Mouse (Mus musculus): ENCODE results near the gene Olfr464.
A peak's percentile ranks its signal among the peaks of the same experiment; 100 is the strongest.
"Not testable (repeated sequence)": the region's sequence is repeated elsewhere in the genome, so short reads cannot be mapped to it uniquely, and the experiment has no call there.

Gene Olfr464

DNA sequence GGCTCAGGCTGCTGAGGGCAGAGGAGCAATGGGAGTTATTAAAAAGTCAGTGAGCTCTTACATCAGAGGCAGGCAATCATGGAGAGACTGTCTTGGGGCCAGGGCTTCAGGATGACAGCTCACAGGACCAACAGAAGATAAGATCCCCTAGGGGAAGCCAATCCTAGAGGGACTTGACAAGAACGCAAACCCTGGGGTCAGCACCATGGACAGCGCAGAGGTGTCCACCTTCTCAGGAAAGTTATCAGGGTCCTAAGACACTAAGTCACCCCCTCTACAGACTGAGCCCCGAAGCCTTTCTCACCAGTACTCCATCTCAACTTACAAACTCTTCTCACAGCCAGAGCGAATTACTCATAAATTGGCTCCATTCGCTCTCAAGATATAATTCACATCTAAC, at the start of gene Olfr464:
TSS of gene Olfr464 (minus strand) at position 2 of the 400 bp plus-strand sequence.
- DNase-seq: no peak

DNA sequence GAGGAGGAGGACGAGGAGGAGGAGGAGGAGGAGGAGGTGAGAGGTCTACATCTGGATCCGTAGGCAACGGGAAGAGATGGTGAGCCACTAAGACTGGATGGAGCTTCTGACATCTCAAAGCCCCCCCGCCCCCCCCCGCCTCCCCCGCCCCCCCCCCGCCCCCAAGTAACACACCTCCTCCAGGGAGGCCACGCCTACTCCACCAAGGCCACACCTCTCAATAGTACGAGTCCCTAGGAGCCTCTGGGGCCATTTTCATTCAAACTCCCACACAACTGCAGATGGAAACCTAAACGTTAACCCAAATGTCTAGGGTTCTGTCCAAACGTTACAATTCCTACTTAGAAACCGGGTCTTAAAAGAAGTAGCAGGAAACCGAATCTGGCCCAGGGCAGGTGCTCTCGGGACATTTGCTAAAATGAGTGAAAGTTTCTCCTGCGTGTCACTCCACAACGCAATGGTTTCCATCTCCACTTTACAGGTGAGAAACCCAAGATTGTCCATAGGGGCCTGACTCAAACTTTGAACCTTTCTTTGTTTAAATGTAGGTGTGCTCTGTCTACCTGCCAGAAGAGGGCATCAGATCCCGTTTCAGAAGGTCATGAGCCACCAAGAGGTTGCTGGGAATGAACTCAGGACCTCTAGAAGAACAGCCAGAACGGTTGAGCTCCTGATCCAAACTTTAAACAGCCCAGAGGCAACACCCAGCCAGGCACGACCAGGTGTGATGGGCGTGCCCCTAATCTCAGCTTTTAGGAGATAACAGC, 47.8 kb upstream of the Olfr464 start:
- no peak for DNase-seq

DNA sequence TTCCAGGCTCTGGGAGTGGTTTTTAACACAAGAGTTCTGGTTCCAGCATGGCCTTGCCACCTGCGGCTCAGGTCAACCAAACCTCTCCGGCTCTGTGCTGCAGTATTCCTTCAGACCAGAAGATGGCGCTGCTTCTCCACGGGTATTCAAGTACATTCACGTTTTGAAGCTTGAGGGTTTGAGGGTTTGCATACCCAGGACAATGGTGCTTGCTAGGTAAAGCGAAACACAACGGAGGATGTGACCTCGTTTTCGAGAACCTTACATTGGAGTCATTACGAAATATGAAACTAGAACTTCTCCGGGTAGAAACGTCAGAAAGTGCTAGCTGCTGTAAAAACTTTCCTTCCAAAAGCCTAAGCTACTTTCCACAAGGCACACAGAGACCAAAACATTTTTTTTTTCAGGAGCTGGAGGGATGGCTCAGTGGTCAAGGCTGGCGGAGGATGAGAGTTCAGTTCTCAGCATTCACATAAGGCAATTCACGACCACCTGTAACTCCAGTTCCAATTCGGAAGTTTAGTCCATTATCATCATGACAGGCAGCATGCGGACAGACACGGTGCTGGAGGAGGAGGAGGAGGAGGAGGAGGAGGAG, 47.0 kb upstream of the Olfr464 start:
- DNase-seq: peak; percentile 80

DNA sequence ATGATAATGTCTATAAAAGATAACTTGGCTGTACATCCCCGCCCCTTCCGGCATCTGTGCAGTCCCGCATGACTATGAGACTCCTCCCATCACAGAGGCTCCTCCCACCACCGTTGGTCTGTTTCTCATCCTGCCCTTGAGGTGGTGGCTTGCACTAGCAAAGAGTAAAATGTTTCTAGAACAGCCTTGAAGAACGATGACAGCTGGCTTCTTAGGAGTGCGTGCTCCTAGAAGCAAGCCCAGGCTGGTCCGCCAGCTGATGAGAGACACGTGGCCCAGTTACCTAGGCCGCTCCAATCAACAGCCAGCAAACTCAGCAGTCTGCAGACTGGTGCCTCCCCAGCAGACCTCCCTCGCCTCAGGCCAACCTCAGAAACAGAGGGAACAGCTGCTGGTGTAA, 45.4 kb upstream of the Olfr464 start:
- DNase-seq: no peak

DNA sequence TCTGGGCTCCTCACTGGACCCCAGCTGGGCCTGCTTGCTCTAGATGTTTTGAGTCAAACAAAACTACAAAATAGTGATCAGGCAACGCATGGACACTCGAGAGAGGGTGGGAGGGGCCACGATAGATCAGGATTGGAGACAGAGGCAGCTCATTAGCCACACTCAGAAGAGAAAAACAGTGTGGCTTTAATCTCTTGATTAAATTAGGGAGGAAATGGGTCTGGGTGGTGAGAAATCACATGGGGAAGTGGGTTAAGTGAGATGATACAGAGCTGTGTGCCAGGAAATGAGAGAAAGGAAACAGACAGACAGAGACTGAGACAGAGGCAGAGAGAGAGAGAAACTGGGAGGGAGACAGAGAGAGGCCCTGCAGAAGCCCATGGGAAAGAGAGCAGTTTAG, 44.5 kb upstream of the Olfr464 start:
- DNase-seq: no peak

DNA sequence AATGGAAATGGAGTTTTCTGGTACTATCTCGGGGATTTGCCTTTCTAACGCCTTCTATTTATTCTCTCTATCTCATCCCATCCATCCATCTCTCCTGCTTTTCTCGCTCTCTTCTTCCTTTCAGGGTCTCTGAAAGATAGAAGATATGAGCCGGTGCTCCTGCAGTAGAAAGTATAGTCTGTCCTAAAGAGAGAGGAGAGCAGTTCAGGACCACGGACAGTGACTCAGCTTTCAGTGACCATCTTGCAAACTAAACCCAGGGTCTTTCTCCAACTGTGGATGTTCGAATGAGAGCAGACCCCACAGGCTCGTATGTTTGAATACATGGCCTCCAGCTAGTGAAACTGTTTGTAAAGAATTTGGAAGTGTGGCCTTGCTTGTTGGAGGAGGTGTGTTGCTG, 36.3 kb upstream of the Olfr464 start:
- DNase-seq: no peak

DNA sequence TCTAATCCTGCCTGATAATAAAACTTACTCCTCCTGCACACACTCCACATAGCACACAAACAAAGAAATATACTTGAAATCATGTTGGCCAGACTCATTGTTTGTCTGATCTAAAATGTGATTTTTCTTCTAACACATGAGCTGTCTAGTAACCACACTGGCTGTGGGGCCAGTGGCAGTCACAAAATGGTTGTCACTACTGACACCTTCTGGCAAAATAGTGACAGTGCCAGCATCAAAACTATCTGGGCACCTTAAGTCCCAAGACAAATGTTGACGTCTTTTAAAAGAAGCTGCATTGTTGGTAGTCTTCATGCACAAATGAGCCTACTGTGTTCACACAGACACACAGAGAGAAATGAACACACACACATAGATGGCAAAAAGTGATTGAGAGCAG, 34.4 kb upstream of the Olfr464 start:
- no peak for DNase-seq

DNA sequence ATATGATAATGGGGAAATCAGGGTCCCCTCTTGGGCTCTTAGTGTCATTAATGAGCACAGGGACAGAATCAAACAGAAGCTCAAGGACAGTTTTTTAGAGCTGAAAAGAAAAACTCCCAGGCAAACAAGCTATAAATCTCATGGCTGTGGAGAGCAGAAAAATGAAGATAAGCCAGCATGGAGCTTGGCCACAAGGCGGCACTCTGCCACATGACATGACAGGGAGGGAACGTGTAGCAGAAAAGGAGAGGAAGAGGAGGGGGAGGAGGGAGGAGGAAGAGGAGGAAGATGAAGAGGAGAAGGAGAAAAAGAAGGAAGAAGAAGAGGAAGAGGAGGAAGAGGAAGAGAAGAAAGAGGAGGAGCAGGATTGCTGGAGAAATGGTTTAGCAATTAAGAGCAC, 29.2 kb upstream of the Olfr464 start:
- DNase-seq: no peak

DNA sequence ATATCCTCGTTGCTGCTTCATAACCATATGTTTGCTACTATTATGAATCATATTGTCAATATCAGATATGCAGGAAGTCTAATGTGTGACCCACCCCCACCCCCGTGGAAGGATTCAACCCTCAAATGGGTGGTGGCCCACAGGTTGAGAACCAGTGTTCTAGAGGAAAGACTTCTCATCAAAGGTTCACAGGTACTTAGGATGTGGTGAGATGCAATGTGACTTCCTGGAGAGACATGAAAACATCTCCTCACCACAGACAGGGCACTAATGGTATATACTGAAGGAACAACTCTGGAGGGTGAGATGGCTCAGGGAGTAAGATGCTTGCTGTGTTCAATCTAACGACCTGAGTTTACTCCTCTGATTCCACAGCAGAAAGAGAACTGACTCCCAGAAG, 14.7 kb upstream of the Olfr464 start:
- no peak for DNase-seq

DNA sequence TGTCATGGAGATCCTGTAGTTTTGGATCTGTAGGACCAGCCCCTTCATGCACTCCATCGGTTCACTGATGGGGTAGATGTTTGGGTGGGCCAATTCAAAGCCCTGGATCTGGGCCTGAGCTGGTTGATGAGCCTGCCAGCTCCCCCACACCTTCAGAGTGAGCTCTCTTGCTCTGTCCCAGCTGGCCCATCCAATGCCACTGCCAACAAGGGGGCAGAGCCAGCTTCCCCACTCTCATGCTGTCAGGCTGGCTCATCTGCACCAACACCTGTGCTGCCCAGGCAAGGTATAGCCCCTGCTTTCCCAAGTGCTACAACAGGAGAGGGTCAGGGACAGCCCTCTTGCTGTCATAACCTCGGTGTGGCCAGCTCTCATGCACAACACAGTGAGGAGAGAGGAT, 13.0 kb upstream of the Olfr464 start:
- DNase-seq: no peak

DNA sequence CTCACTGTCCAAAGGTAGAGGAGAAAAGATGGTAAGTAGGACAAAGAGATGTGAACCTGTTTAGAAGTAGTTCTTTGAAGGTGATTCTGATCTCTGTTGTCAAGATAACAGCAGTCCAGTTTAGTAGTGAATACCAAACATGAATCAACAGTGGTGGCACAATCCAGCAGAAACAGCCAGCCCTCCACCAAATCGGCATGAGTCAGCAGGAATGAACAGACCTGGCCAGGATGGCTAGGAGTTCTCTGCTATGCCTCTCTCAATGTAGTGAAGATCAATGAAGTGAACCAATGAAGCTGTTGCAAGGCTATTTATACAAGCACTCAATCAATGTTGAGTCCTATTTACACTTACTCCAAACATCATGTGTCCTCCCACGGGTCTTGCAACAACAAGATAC, 9.6 kb upstream of the Olfr464 start:
- DNase-seq: no peak

DNA sequence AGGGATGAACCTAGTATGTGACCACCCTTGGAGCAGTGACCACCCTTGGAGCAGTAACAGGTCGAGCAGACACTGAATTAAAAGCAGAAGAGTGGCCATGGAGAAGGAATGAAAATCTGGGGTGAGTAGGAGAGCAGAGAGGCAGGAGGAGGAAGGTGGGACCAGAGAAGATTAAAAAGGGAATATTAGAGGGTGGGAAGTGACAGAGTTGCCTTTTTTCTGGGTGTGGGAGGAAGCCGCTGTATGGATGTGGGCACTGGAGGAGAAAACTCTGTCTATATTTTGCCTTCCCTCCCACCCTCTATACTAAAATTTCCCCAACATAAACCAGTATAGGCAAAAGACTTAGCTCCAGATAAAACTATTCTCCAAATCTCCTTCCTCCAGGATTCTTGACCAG, 466 bp downstream of the Olfr464 start:
- DNase-seq: no peak

DNA sequence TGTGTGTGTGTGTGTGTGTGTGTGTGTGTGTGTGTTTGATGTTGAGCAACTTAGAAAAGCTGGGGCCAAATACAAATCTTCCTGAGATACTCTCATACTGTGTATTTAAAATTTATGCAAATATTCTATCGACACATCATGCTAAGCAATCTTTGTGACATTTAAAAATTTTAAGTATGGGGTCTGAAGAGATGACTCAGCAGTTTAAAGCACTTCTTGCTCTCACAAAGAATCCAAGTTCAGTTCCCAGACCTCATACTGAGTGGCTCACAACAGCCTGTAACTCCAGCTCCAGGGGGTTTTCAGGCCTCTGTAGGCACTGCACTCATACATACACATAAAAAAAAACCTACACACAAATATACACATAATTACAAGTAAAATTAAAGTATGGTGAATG, 4.8 kb downstream of the Olfr464 start:
- DNase-seq: no peak

DNA sequence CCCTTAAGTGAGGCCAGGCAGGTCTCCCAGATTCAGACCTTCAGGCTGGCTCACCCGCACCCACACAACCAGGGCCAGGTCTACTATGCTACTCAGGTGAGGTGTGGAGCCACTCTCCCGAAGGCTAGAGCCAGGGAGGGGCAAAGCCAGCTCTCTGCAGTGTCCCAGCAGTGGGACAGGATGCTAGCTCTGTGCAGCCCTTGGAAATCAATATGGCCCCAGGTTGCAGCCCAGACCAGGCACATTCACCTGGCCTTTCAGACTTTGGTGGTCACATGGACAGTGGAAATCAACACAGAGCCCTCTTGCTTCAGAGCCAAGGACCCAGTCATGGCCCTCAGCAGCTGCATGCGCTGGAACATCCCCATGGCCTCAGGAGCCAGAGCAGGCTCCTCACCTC, 16.4 kb downstream of the Olfr464 start:
- no peak for DNase-seq

DNA sequence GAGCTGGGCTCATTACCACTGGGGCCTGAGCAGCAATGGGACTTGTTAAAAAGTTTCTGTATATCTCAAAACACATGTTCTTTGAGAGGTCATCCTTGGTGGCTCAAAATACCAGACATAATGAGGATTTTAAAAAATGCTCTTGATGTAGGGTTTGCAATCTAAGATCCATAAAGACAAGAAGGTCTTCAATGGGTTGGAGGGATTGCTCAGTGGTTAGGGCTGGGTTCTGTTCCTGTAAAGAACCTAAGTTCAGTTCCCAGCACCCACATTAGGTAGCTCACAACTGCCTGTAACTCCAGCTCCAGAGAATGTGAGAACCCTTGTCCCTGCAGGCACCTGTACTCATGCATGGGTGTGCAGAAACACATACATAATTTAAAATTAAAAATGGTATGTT, 23.5 kb downstream of the Olfr464 start, which contains the start of gene Olfr463:
TSS of gene Olfr463 (minus strand) at position 101 of the 400 bp plus-strand sequence.
- no peak for DNase-seq

DNA sequence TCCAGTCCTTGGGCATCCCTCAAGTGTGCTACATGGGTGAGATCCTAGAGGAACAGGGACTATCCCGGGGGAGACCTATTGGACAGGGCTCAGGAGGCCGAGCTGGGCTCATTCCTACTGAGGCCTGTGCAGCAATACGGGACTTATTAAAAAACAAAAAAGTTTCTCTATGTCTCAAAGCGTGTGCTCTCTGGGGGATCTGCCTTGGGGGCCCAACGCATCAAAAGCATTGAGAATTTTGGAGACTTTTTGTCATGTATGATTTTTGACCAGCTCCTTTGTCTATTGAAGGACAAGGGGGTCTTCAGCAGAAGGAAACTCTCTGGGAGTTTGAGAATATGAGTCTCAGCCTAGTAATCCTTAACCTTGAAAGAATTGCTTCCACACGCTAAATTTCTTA, 28.6 kb downstream of the Olfr464 start, which contains the start of gene Olfr462:
TSS of gene Olfr462 (minus strand) at position 101 of the 400 bp plus-strand sequence.
- DNase-seq: no peak

DNA sequence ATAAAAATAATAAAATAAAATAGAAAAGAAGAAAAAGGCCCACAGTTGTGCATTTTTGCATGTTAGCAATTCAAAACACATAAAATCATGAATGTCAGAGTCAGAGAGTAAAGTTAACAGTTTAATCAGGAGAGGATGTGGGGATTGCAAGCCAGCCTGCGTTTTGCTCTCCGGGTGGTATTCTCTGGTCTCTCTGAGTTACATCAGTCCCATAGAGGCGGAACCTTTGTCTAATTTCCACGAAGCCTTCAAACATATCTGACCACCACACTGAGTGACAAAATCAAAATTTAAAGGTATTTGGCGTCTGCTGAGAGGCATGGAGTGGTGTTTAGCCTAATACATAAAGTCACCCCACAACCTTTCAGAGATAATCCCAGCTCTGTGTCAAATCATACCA, 35.9 kb downstream of the Olfr464 start:
- no peak for DNase-seq

DNA sequence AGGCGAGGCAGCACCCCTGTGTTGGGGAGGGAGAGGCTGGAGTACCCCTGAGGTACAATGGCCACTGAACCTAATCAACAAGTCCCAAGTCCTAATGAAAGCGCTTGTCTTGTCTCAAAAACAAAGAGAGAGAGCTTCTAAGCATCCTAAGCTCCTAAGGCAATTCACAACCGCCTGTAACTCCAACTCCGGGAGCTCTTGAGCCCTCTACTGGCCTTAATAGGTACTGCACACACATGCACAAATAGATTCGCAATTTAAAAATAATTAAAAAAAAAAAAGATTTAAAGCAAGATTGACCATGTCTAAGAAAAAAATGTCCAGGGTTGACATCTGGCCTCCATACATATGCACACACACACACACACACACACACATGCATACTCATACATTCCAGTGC, 37.3 kb downstream of the Olfr464 start:
- no peak for DNase-seq

DNA sequence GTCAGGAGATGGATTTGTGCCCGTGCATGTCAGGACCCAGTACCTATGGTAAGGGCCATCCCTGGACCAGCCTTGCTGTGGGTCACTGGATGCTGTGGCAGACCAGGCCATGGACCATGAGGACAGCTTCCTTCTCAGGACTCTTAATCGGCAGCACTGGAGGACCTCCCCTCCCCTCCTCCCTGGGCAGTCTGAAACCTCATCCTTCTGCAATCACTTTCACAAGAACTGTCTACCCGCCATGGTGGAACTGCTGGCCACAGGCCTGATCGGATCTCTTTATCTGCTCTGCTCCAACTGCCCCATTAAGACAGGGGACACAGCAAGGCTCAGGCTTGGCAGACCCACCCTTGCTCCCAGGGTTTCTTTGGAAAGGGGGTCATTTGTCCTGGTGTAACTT, 39.1 kb downstream of the Olfr464 start:
- DNase-seq: no peak

DNA sequence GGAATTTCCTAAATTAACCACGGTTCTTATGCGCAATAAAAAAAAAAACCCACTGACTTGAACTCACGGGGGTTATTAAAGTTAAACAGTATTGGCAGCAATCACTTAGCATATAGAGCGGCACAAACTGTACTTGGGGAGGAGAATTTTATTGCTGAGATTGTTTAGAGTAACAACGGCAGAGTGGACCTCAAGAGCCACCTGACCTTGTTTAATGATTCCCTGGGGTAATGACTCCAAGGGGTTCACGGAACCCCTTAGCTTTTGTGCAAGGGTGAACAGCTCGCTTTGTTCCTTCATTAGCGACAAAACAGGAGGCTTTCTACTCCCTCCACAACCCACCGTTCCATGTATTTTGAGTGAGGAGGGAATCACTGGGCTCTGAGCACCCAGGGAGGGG, 40.9 kb downstream of the Olfr464 start:
- DNase-seq: no peak

DNA sequence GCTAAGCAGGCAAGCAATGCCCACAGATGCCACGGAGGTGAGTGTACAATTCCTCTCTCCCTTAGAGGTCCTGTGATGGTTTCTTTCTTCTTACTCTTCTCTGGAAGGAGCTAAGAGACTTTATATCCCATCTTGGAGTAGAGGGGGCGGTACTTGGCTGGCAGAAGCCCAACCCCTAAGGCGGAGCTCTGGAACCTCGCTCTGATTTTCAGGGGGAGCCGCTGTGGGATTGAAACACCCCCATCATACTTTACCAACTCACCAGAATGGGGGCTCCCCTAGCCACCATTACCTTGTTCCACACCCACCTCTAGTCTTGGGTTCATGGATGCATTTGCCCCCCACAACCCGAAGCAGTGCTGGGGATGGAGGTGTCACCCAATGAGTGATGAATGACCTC, 45.3 kb downstream of the Olfr464 start, which contains the start of gene Epx:
TSS of gene Epx (minus strand) at position 101 of the 400 bp plus-strand sequence.
- DNase-seq: no peak

DNA sequence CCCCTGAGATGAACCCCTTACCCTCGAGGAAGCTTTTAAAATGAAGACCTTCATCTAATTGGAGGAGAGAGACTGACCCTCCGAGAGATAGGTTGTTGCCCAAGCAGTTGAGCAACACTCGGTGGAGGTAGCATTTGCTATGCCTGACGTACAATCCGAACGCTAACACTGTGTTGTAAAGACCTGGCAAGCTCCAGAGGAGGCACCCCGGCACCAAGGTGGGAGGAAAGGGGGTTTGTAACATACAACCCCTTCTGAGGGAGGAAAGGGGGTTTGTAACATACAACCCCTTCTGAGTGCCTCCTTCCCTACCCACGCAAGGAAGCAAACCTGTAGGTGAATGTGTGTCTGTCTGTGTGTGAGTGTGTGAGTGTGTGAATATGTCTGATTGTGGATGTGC, 49.0 kb downstream of the Olfr464 start:
- no peak for DNase-seq

DNA sequence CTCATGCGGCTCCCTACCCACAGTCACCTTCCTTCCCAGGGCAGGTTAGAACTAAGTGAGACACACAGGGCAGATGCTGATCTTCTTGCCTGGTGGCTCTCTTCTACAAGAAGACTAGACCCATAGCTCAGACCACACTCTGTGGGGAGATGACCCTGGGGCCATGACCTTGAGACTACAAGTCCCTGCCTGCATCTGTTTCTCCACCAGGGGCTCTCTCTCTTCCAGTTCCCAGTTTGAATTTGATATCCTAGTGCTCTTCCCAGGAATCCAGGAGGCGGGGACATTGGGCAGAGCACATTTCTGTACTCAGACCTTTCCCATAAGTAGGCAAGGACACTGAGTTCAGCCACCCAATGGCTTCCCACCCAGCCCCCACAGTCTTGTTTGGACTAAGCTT, 50.7 kb downstream of the Olfr464 start:
- no peak for DNase-seq

DNA sequence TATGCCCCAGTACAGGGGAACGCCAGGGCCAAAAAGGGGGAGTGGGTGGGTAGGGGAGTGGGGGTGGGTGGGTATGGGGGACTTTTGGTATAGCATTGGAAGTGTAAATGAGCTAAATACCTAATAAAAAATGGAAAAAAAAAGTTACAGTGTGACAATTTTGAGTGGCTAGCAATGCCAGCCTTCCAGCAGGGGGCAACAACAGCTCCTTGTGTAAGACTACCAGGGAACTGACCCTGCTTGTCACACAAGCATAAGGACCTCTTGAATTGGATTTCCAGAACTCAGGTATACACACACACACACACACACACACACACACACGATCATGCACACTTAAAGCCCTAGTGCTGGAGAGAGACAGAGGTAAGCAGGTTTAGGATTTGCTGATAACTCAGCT, 53.9 kb downstream of the Olfr464 start:
- not testable (repeated sequence) for DNase-seq

All from right cerebral cortex, postnatal 25 days (tissue).